Mouse (Mus musculus) left cerebral cortex, adult 18-20 months (tissue): Measurements from ENCODE around the gene Nav3. TPM values are rescaled to one million over a fixed set of nuclear protein-coding genes. Genes with fewer than 3 reads are reported as not detected.
"Not testable (repeated sequence)": the region's sequence is repeated elsewhere in the genome, so short reads cannot be mapped to it uniquely, and the experiment has no call there.

ENCODE experiments used
- DNase-seq, 2 experiments: peaks; one replicate each; pipeline ENCODE4 v3.0.0; 2021 to 2022; ENCODE audit warnings: low spot score in 2 of 2, mixed read lengths in 1 of 2
- total RNA-seq, 2 experiments: library from RNA; stranded (reverse); gene quantifications; 2 replicates each; pipeline ENCODE4 v1.2.3; 2021

Gene Nav3
- total RNA-seq, 2 experiments from 2014 or later: 103 to 116 TPM

- DNase-seq: peak; percentile 46 to 70
Observed at GRCm38 (mm10) chr10:110085156-110085555, 370.8 kb downstream of the Nav3 start.

GRCm38 (mm10) chr10:110076575-110076974 lies 379.4 kb downstream of the Nav3 start:
- no peak for DNase-seq

- no peak for DNase-seq
Observed at GRCm38 (mm10) chr10:110072355-110072754, 383.6 kb downstream of the Nav3 start.

- DNase-seq: no peak
Observed at GRCm38 (mm10) chr10:110061166-110061565, 394.8 kb downstream of the Nav3 start.

- DNase-seq: no peak
Observed at GRCm38 (mm10) chr10:110037547-110037946, 418.5 kb downstream of the Nav3 start.

- no peak for DNase-seq
Observed at GRCm38 (mm10) chr10:110034582-110035099, 421.4 kb downstream of the Nav3 start.

- DNase-seq: not testable (repeated sequence)
Observed at GRCm38 (mm10) chr10:110024897-110025296, 431.1 kb downstream of the Nav3 start.

GRCm38 (mm10) chr10:110022100-110022499 lies 433.9 kb downstream of the Nav3 start:
- DNase-seq: no peak

GRCm38 (mm10) chr10:110019266-110019866 lies 436.6 kb downstream of the Nav3 start:
- no peak for DNase-seq

GRCm38 (mm10) chr10:110001328-110001727 lies 454.7 kb downstream of the Nav3 start:
- DNase-seq: not testable (repeated sequence)

GRCm38 (mm10) chr10:110000755-110001247 lies 455.2 kb downstream of the Nav3 start:
- no peak for DNase-seq

- DNase-seq: no peak
Observed at GRCm38 (mm10) chr10:109999904-110000303, 456.1 kb downstream of the Nav3 start.

- no peak for DNase-seq
Observed at GRCm38 (mm10) chr10:109994302-109994701, 461.7 kb downstream of the Nav3 start.

GRCm38 (mm10) chr10:109985824-109986485 lies 470.0 kb downstream of the Nav3 start:
- DNase-seq: peak in 1 of 2 experiments; percentile 38

- no peak for DNase-seq
Observed at GRCm38 (mm10) chr10:109976351-109976750, 479.7 kb downstream of the Nav3 start.

GRCm38 (mm10) chr10:109974177-109974576 lies 481.8 kb downstream of the Nav3 start:
- DNase-seq: no peak

- DNase-seq: no peak
Observed at GRCm38 (mm10) chr10:109973483-109973882, 482.5 kb downstream of the Nav3 start.

- no peak for DNase-seq
Observed at GRCm38 (mm10) chr10:109950296-109950695, 505.7 kb downstream of the Nav3 start.

GRCm38 (mm10) chr10:109929319-109929622 lies 526.7 kb downstream of the Nav3 start:
- no peak for DNase-seq

GRCm38 (mm10) chr10:109928547-109929318 lies 527.3 kb downstream of the Nav3 start:
- no peak for DNase-seq

GRCm38 (mm10) chr10:109926149-109926548 lies 529.9 kb downstream of the Nav3 start:
- DNase-seq: no peak

- DNase-seq: no peak
Observed at GRCm38 (mm10) chr10:109924136-109924535, 531.9 kb downstream of the Nav3 start.
